Mouse (Mus musculus): ENCODE data around the gene Slc25a44. TPM values are rescaled to one million over a fixed set of nuclear protein-coding genes. Genes with fewer than 3 reads are reported as not detected.
"Not testable (repeated sequence)": the region's sequence is repeated elsewhere in the genome, so short reads cannot be mapped to it uniquely, and the experiment has no call there.

Gene Slc25a44
- total RNA-seq, 2 experiments from 2014 or later: 15.2 to 16.3 TPM

DNA sequence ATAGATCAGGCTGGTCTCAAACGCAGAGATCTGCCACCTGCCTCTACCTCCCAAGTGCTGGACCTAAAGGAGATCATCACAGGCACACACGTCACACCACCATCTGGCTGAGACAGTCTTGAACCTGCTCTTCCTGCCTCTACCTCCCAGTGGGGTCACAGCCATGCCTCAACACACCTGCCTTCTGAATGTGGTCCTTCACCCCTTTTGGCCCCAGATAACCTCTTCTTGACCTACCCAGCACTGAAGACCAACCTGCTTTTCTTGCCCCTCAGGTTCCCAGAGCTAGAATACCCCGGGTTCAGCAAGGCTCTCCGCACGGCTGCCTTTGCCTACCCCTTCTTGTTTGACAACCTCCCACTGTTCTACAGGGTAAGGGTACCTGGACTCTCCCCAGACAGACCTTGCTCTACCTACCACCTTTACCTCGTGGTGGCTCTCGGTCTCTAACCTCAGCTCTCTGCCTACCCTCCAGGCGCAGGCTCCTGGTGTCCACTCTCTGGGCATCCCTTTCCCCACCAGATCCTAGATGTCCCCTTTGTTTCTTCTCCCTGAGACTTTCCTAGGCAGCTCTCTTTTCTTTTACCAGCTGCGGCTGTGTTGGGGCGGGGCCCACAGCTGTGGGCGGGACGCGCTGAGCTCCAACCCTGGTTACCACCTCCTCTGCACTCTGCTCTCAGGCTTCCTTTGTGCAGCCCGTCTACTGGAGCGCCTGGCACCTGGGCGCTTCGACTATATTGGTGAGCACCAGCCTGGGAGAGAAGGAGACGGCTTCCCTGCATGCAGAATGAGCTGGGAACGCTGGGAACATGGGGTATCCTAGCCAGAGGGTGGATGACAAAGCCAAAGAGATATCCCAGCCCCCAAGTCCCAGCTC, 49.0 kb downstream of the Slc25a44 start:
- DNase-seq; intact Hi-C loops (cut with DNase I): not testable (repeated sequence)

DNA sequence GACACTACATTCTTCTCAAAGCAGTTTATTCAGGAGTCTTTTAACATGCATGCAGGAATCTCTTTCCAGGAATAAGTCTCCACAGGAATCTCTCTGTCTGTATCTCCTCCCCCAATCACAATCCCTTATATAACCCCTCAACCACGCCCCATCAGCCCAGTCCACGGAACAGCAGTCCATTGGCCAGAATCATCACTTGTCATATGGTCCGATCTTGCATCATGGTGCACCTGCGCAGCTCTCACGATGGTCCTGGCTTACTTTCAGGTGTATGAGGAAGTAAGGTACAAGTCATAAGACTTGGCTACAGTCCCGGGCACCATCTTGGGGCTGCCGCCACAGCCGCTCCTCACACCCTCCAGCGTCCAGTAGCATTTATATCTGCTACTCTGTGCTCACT, 52.3 kb downstream of the Slc25a44 start, which contains the start of gene Bglap3:
Gene Bglap3, minus strand, starts transcription at position 101 of the 400 bp plus-strand sequence.
- intact Hi-C loops (cut with DNase I); DNase-seq: not testable (repeated sequence)

DNA sequence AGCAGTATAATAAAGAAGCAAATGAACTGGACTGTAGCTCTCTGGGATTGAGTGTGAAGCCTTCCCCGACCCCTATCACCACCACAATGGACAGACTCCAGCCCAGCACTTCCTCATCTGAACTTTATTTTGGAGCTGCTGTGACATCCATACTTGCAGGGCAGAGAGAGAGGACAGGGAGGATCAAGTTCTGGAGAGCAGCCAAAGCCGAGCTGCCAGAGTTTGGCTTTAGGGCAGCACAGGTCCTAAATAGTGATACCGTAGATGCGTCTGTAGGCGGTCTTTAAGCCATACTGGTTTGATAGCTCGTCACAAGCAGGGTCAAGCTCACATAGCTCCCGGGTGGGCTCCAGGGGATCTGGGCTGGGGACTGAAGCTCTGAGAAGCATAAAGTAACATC, 56.4 kb downstream of the Slc25a44 start:
- DNase-seq; intact Hi-C loops (cut with DNase I): not testable (repeated sequence)

GRCm38 (mm10) chr3:88367517-88367916, 57.4 kb downstream of the Slc25a44 start:
- DNase-seq; intact Hi-C loops (cut with DNase I): not testable (repeated sequence)

GRCm38 (mm10) chr3:88366830-88367428, 58.0 kb downstream of the Slc25a44 start:
- intact Hi-C loops (cut with DNase I): not testable (repeated sequence)
- DNase-seq: peak; percentile 44 to 55

DNA sequence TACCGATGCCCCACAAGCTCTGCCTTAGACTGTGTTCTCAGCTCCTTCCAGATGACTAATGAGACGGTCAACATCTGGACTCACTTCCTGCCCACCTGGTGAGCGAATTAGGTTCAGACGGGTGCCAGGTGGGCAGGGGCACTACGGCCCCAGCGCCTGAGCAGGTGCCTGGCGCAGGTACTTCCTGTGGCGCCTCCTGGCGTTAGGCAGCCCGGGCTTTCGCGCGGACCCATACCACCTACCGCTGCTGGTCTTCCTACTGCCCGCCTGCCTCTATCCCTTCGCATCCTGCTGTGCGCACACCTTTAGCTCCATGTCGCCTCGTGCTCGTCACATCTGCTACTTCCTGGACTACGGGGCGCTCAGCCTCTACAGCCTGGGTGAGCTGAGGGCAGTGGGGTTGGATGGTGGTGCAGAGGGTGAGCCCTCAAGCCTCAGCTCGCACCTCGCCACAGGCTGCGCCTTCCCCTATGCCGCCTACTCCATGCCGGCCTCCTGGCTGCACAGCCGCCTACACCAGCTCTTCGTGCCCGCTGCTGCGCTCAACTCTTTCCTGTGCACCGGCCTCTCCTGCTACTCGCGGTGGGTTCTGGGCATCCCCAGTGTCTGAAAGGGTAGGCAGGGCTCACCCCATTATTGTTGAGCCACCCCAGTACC, 59.1 kb downstream of the Slc25a44 start:
- no peak for DNase-seq
- intact Hi-C loops (cut with DNase I): no loop called here

DNA sequence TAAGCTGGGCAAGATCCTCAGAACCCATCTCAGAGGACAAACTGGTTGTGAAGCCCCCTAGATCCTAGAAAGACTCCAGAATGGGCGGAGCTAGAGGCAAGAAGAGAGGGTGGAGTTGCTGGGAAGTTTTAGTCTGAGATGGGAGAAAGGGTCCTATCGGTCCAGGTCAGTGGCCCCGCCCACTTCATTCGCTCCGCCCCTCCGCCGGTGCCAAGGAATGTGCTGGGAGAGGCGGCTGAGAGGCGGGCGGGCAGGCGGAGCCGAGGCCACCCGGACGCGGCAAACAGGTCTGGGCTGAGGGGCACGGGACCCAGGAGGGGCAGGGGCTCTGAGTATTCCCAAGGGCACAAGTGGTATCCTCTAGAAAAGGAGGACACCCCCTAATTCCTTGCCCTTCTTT, 60.6 kb downstream of the Slc25a44 start, which contains the start of gene Paqr6:
Gene Paqr6, plus strand, starts transcription at position 248 of the 400 bp plus-strand sequence.
- intact Hi-C loops (cut with DNase I): no loop called here
- peak; percentile 68 to 78 for DNase-seq

DNA sequence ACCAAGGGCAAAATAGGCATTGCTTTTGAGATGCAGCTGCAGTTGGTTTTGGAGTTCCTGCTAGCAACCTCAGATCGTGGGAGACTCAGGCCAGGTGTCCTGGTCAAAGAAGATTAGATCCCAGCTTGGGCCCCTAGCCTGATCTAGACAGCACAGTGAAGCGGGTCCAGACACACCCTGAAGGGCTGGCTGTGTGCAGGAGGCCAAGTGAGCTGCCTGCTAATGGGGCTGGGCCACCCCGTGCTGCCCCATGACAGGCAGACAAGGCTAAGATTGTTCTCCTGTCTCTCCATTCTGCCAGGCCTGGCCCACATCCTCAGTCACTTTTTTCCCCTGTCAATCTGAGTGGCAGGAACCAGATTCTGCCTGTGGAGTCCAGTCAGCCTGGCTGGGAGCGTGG, 61.2 kb downstream of the Slc25a44 start:
- no peak for DNase-seq
- intact Hi-C loops (cut with DNase I): no loop called here

GRCm38 (mm10) chr3:88361612-88362313, 63.2 kb downstream of the Slc25a44 start:
- DNase-seq: no peak
- intact Hi-C loops (cut with DNase I): no loop called here

GRCm38 (mm10) chr3:88361096-88361495, 63.8 kb downstream of the Slc25a44 start:
- no peak for DNase-seq
- intact Hi-C loops (cut with DNase I): no loop called here

Small RNA genes lying within 50 kb of the gene (microRNA-seq; reads per million reads assigned to microRNA genes)
- 0 to 0.35 reads per million in 2 experiments for gene Mir7011

Other genes starting within 250 kb of the Slc25a44 start
- not detected for gene Rhbg, start 170.4 kb downstream of the Slc25a44 start, total RNA-seq (2021)
- gene Gm38392, start 137.9 kb downstream of the Slc25a44 start, total RNA-seq (2021): under 1 TPM in 1 of 2 experiments, not detected in 1; 0.29 TPM
- gene Tsacc, start 128.1 kb downstream of the Slc25a44 start, total RNA-seq (2021): 1 to 10 TPM; 4.6 to 5.6 TPM
- 100 to 1,000 TPM; 194 to 221 TPM for gene Cct3, start 128.0 kb downstream of the Slc25a44 start, total RNA-seq (2021)
- gene Glmp, start 100.1 kb downstream of the Slc25a44 start, total RNA-seq (2021): 10 to 100 TPM; 86.1 to 99.6 TPM
- 1 to 10 TPM; 1.4 to 1.9 TPM for gene Tmem79, start 89.0 kb downstream of the Slc25a44 start, total RNA-seq (2021)
- 10 to 100 TPM; 41.1 to 46.1 TPM for gene Smg5, start 88.9 kb downstream of the Slc25a44 start, total RNA-seq (2021)
- gene Paqr6, start 60.6 kb downstream of the Slc25a44 start, total RNA-seq (2021): 1 to 10 TPM in 1 of 2 experiments, under 1 TPM in 1; 0.35 to 1.3 TPM
- gene Bglap3, start 52.4 kb downstream of the Slc25a44 start, total RNA-seq (2021): not detected
- not detected for gene Bglap2, start 46.4 kb downstream of the Slc25a44 start, total RNA-seq (2021)
- gene Bglap, start 40.7 kb downstream of the Slc25a44 start, total RNA-seq (2021): not detected
- 10 to 100 TPM; 43.4 to 49.5 TPM for gene Pmf1, start 14.8 kb downstream of the Slc25a44 start, total RNA-seq (2021)
- 1 to 10 TPM; 1.8 to 1.9 TPM for gene Sema4a, start 36.0 kb upstream of the Slc25a44 start, total RNA-seq (2021)
- gene Lmna, start 84.8 kb upstream of the Slc25a44 start, total RNA-seq (2021): 100 to 1,000 TPM; 164 to 173 TPM
- gene Mex3a, start 107.3 kb upstream of the Slc25a44 start, total RNA-seq (2021): 1 to 10 TPM; 3.4 to 6.3 TPM
- not detected for gene Rab25, start 123.2 kb upstream of the Slc25a44 start, total RNA-seq (2021)
- 10 to 100 TPM; 87.3 to 94.0 TPM for gene Lamtor2, start 127.9 kb upstream of the Slc25a44 start, total RNA-seq (2021)
- 10 to 100 TPM; 56.5 to 57.2 TPM for gene Ubqln4, start 128.6 kb upstream of the Slc25a44 start, total RNA-seq (2021)
- 100 to 1,000 TPM; 127 to 130 TPM for gene Ssr2, start 150.7 kb upstream of the Slc25a44 start, total RNA-seq (2021)
- gene Arhgef2, start 180.8 kb upstream of the Slc25a44 start, total RNA-seq (2021): 10 to 100 TPM; 89.5 to 96.3 TPM
- not detected for gene Rxfp4, start 228.0 kb upstream of the Slc25a44 start, total RNA-seq (2021)